ENCODE assay signal across 26 mouse cellular contexts in the genomic region with DNA sequence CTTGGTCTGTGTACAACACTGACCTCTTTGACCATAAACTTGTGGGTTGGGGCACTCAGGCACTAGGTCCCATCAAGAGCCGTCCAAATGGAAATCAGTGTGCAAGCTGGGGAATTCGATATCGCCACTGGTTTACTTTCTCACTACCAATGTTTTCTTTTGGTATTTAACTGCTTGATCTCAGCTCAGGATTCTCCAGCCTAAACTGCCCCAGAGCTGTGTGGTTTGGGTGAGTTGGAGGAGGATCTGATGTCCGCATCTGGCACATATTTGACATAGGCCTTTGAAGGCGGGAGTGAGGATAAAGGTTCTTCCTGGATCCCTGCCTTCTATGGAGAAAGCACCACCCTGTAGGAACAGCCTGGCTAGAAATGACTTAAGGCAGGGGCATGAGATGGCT.
"Had no signal": no experiment of that assay in that cellular context is flagged by ENCODE, and none has a peak within 500 bp of the region (broad histone marks: within the 10 kb centered on the region; RNA-seq: fewer than 3 reads in every experiment).

No protein-coding gene starts in this region.

- H3K4me3 ChIP-seq: heart, adult 2 months; hindbrain, embryonic 10.5 days; hindbrain, embryonic 12.5 days; layer of hippocampus, adult 2 months; left cerebral cortex, adult 2 months; limb, embryonic 10.5 days; limb, embryonic 12.5 days; liver, embryonic 13.5 days; liver, embryonic 15.5 days had no signal

- H3K4me2 ChIP-seq: heart, embryonic 11.5 days; hindbrain, embryonic 12.5 days; hindbrain, embryonic 14.5 days; limb, embryonic 12.5 days; liver, embryonic 11.5 days; liver, embryonic 13.5 days; liver, embryonic 15.5 days had no signal

- H3K4me1 ChIP-seq: hindbrain, embryonic 10.5 days; hindbrain, embryonic 12.5 days; limb, embryonic 10.5 days; limb, embryonic 12.5 days; liver, embryonic 13.5 days; liver, embryonic 15.5 days had no signal

- DNase-seq: gastrocnemius, postnatal 14 days; gastrocnemius, postnatal 36 days; heart, adult 11 months; heart, adult 2 months; heart, postnatal 10 days; heart, postnatal 4 days; kidney, adult 11 months; kidney, adult 8-10 months; kidney, postnatal 10 days; kidney, postnatal 25 days; kidney, postnatal 4 days; liver; liver, embryonic 13.5 days had no signal

- H3K36me3 ChIP-seq: hindbrain, embryonic 10.5 days; hindbrain, embryonic 12.5 days; limb, embryonic 10.5 days; limb, embryonic 12.5 days; liver, embryonic 13.5 days; liver, embryonic 15.5 days had no signal

- ATAC-seq: hindbrain, embryonic 16.5 days; inflammation-experienced regulatory T-cells, adult 6 months; intestine, embryonic 16.5 days had no signal

- H3K9ac ChIP-seq: hindbrain, embryonic 12.5 days; hindbrain, embryonic 14.5 days; limb, embryonic 12.5 days; liver, embryonic 13.5 days; liver, embryonic 15.5 days had no signal

- H3K27ac ChIP-seq: heart, adult 2 months; hindbrain, embryonic 10.5 days; hindbrain, embryonic 12.5 days; hindbrain, embryonic 14.5 days; layer of hippocampus, adult 2 months; left cerebral cortex, adult 2 months; limb, embryonic 10.5 days; limb, embryonic 12.5 days; liver, embryonic 13.5 days; liver, embryonic 15.5 days had no signal

- H3K27me3 ChIP-seq: hindbrain, embryonic 12.5 days; limb, embryonic 12.5 days; liver, embryonic 13.5 days; liver, embryonic 15.5 days had no signal

- H3K9me3 ChIP-seq: hindbrain, embryonic 12.5 days; limb, embryonic 10.5 days; limb, embryonic 12.5 days; liver, embryonic 13.5 days; liver, embryonic 15.5 days had no signal
